Mouse (Mus musculus): ENCODE results near the gene Defb36.

Defb36 gene

DNA sequence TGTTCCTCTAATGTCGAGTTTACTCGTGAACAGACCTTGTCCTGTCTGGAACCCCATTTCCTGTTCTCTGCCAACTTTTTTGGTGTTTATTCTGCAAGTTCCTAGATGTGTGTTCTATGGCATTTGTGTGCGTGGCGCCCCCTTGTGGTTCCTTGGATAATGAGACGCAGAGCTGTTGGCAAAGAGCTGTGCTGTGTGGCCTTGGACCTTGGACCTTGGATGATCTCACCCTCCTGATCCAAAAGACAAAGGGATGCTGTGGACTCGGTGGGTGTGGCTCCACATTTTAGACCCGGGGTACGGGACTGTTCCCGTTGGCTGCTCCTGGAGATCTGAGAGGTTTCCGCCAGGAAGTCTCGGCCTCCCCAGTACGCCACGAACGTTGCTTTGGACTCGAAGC, at the start of gene Defb36:
Gene Defb36, plus strand, starts transcription at position 271 of the 400 bp plus-strand sequence.
- DNase-seq = peak; percentile 22

GRCm38 (mm10) chr2:152556655-152557054, 47.5 kb upstream of the Defb36 start:
- DNase-seq = no peak

DNA sequence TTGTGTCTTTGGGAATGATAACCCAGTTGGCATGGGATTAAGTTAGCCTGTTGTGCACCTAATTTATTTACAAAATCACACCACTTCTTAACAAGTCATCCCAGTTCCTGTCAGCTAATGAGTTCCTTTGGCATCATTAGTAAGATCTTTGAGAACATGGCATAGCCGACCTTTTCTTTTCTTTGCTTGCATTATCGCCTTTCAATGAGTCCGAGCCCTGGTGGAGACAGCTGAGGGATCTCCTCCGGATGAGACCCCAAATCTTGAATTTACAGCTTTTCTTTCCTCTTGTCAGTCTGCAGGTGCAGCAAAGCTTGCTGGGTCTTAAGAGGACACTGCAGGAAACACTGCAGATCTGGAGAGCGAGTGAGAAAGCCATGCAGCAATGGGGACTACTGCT, 35.1 kb upstream of the Defb36 start, which contains the start of gene Gm17416:
Gene Gm17416, plus strand, starts transcription at position 301 of the 400 bp plus-strand sequence.
- no peak for DNase-seq

DNA sequence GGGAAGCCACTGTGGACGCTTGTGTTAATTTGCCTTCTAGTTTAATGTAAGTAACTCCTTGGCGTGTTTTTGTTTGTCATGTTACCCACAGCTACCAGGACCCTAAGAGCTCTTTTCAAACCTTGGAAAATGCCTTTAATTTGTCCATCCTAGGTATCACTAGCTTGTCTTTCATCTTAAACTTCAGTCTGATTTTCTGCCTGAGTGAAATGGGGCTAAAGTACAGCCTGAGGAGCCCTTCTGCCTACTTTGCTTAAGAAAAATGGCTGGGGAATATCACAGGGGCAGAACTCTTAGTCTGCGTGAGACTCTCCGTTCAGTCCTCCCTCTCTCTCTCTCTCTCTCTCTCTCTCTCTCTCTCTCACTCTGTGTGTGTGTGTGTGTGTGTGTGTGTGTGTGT, 34.2 kb upstream of the Defb36 start:
- no peak for DNase-seq

GRCm38 (mm10) chr2:152570313-152570712, 33.8 kb upstream of the Defb36 start:
- no peak for DNase-seq

GRCm38 (mm10) chr2:152572114-152572794, 31.9 kb upstream of the Defb36 start, which contains the start of gene Defb21:
Gene Defb21, plus strand, starts transcription at chr2:152572744.
- peak; percentile 24 for DNase-seq

DNA sequence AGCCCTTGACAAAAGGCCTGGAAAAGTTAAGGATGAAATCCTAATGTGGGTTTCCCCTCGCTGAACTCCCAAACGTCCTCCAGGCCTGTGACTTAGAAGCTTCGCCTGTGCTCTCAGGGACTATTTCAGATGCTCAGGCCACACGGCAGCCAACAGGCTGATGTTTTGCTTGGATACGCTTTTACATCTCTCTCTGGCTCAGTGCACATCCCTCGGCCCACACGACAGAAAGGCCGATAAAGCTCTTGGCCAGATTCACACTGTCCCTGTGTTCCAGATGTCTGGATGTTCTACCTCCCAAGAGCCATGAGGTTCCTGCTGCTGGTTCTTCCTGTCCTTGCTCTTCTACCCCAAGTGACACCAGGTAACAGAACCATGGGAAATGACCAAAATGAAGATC, 30.6 kb upstream of the Defb36 start:
- DNase-seq = no peak

- no peak for DNase-seq
Observed at GRCm38 (mm10) chr2:152580107-152580506, 24.0 kb upstream of the Defb36 start, which contains the start of gene Defb19. Gene Defb19, minus strand, starts transcription at chr2:152580312.

GRCm38 (mm10) chr2:152580612-152581011, 23.5 kb upstream of the Defb36 start:
- DNase-seq = no peak

DNA sequence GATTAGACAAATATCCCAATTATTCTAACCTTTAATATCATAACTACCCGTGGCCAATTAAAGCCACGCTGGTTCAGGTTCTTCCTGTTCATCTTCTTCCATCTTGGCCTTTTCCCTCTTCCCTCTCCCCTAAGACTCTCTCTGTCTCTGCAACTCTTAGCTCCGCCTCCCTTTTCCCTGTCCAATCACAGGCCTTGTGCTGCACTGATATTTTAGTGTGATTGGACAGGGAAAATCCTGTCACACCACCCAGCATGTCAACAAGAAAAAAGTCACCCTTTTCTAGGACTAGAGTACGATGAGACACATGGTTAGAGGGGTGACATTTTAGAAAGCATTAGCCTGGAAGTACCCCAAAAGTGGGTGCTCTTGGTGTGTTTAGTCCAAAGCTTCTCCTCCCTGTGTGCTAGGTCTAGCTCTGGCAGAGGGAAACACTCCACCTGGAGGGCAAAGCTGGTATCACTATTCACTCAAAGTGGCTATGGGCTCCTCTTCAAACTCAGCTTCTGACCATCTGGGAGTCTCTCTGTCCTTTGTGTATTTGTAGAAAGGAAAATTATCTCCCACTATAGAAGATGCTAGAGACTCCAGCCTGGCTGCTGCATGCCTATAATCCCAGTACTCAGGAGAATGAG, 17.1 kb upstream of the Defb36 start:
- no peak for DNase-seq

DNA sequence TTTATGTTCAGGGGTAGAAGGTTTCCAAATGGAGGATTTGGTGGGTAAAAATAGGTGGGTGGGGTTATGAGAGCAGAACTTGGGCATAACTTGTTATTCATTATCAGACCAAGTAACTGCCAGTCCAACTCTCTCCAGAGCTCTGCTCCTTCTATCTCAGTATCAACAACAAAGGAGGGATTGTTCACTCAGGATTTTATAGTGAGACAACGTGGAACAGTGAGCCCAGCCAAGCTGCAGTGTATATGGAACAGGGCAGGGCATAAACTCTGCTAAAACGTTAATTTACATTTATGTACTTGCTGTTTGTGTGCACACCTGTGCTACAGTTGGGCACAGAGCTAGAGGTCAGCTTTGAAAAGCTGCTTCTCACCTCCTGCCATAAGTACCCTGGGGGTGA, 15.7 kb upstream of the Defb36 start:
- no peak for DNase-seq

DNA sequence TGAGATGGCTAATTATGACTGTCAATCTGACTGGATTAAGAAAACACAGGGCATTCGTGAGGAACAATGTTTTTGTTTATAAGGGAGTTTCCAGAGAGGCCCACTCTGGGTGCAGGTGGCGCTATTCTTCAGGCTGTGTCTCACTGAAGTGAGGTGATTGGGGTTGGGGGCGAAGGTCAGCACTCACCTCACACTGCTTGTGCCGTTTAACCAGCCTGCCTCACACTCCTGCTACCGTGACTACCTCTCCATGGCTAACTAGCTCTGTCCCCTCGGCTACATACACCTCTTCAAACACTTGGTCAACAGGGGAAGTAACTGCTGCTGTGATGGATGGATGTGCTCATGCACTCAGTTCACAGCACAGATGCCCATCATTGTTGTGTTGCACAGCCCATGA, 15.1 kb upstream of the Defb36 start:
- no peak for DNase-seq

DNA sequence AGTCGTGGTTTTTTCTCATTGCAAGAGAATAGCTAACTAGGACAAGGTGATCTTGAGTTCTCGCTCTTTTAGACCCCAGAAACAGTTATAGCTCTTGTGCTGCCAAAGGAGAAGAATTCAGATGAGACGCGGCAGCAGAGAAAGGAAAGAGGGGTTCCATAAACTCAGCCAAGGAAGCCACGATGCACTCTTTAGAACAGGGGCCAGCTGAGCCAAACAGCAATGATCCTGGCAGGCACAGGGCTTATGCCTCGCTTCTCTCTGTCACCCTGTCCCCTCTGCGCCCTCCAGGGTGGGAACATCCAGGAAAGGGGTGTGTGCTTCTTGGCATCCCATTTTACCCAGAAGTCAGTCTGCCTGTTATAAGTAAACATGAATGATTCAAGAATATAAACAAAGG, 4.8 kb upstream of the Defb36 start, which contains the start of gene Defb45:
Gene Defb45, minus strand, starts transcription at position 101 of the 400 bp plus-strand sequence.
- no peak for DNase-seq

- DNase-seq = no peak
Observed at GRCm38 (mm10) chr2:152600076-152600475, 4.1 kb upstream of the Defb36 start.

GRCm38 (mm10) chr2:152601275-152601960, 2.7 kb upstream of the Defb36 start:
- no peak for DNase-seq

- DNase-seq = no peak
Observed at GRCm38 (mm10) chr2:152607746-152608145, 3.6 kb downstream of the Defb36 start.

GRCm38 (mm10) chr2:152608719-152609118, 4.6 kb downstream of the Defb36 start:
- DNase-seq = no peak

DNA sequence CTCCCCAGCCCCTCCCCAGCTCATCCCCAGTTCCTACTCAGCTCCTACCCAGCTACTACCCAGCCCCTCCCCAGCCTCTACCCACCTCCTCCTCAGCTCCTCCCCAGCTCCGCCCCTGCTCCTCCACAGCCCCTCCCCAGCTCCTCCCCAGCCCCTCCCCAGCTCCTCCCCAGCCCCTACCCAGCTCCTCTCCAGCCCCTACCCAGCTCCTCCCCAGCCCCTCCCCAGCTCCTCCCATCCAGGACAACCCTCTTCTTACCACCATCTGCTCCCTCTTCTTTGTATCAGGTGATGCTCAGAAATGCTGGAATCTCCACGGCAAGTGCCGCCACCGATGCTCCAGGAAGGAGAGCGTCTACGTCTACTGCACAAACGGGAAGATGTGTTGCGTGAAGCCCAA, 8.1 kb downstream of the Defb36 start:
- DNase-seq = no peak

GRCm38 (mm10) chr2:152615563-152615962, 11.4 kb downstream of the Defb36 start:
- DNase-seq = peak; percentile 21

- no peak for DNase-seq
Observed at GRCm38 (mm10) chr2:152616470-152616869, 12.3 kb downstream of the Defb36 start.

DNA sequence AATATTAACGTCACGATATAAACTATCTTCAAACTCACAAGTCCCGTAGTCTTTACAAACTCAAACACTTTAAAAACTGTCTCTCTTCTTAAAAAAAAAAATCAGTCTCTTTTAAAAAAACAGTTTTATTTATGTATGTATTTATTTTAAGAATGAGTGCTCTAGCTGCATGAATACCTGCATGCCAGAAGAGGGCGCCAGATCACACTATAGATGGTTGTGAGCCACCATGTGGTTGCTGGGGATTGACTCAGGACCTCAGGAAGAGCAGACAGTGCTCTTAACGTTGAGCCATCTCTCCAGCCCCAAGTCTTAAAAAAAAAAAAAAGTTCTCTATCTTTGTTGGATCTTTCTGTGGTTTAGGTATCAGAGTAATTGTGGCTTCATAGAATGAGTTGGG, 13.2 kb downstream of the Defb36 start:
- no peak for DNase-seq

DNA sequence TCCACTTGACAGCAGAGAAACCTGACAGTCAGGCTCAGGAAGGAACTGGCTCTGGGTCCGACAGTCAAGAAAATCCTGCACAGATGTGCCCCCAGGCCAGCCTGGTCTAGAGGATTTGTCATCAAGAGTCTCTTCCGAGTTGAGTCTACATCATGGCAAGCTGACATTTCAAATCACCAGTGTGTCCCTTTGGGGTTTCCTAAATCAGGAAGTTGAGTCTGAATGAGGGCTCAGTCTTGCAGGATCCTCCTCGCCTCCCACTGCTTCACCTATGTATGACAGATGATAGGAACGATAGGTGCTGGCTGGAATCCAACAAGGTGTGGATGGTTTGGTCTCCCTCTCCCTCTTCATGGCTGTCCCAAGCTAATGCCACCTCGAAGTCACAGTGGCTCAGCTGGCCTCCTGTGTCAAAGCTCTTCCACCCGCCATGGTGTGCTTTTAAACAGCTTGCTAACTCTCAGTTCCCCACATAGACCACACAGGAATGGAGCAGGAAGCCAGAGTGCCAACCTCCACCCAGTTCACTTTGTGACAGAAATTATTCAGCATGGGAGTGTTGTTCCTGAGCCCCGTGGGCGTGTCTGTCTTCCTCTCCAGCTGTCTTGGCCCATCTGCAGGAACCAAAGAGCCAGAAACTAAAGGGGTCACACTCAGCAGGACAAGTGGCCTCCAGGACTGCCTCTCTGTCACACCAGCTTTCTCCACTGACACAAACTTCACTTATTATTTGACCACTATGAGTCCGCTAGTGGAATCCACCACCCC, 16.4 kb downstream of the Defb36 start:
- no peak for DNase-seq

DNA sequence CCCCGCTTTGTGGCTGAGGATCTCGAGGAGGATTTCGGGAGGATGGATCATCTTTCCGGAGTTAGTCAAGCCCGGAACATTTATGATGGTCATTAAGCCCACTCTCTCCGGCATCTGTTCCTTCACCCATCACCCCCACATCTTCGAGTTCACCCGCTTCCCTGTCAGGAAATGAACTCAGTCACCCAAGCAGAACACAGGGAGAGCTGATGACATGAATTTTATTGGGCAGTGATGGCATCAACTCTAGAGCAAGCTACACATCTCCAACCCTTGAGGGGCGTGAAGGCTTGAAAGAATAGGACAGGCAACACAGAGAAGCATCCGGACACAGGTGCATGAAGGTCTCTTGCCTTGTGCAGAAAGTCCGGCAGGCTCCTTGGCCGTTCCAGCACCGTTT, 18.0 kb downstream of the Defb36 start:
- DNase-seq = no peak
